Mouse (Mus musculus) T-helper 17 cell (primary cell): ENCODE data around the gene Olfr1366.

ENCODE experiments used
- in situ Hi-C, 2 experiments: fragments of 300-600 bp; cut with MboI, MseI; formaldehyde crosslinking; loops; 1 replicate in 1 of 2; 2 replicates in 1 of 2; pipeline ENCODE4 v1.15.1; 2025; ENCODE audit warnings: high pct_unique_total_duplicates in 2 of 2

Gene Olfr1366

DNA sequence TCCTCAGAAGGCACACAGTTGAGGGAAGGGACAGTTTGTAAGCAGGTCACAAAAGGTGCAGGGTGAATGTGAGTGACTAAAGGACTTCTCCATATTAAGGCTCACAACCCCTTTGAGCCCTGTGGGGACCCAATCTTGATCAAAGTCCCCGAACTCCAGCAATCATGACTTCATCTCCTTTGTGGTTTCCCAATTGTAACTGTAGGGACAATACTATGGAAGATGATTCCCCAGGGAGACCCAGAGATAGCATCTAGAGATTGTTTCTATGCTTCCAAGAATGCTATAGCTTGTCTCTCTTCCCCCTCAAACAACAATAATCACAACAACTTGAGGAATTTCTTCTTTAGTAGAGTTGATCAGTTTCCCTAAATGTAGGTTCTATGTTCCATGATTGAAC, at the start of gene Olfr1366:
TSS of gene Olfr1366 (minus strand) at position 101 of the 400 bp plus-strand sequence.
- in situ Hi-C loops, result loop anchor here in 1 of 2 experiments (25.0 kb wide), 1 partner anchor 520 kb away; no protein-coding TSS in a partner anchor

DNA sequence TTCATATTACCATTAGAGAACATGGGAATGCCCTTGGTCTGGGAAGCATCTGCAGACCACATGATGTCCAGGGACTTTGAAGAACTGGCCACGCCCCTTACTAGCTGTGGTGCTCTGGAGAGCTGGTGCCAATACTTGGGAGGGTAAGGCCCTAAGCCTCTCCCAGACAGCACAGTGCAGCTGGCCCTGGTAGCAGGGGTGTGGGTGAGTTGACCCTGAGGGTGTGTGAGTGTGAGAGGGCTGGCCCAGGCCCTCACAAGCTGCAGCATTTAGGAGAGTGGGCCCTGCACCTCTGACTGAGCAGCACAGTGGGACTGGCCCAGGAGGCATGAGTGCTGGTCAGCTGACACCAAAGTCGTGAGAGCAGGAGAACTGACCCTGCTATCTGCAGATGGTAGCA, 49.0 kb upstream of the Olfr1366 start:
- in situ Hi-C loops, result no loop called here

DNA sequence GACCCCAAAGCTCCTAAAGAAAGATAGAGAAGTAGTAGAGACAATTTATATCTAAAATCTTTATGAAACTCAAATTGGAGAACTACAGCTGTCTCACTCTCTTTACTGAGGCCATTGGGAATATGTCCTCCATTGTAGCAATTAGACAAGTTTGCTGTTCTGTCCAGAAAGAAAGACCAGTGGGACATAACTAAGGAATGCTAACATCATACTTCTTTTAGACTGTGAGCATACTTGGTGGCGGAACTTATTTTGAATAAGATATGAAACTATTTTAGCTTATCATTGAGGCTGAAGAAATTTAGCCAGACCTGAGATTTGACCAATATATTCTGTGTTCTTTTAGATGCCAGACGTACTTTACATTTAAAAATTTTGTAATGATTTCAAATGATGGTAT, 39.1 kb upstream of the Olfr1366 start, which contains the start of gene Olfr1364:
TSS of gene Olfr1364 (minus strand) at position 101 of the 400 bp plus-strand sequence.
- in situ Hi-C loops, result no loop called here

DNA sequence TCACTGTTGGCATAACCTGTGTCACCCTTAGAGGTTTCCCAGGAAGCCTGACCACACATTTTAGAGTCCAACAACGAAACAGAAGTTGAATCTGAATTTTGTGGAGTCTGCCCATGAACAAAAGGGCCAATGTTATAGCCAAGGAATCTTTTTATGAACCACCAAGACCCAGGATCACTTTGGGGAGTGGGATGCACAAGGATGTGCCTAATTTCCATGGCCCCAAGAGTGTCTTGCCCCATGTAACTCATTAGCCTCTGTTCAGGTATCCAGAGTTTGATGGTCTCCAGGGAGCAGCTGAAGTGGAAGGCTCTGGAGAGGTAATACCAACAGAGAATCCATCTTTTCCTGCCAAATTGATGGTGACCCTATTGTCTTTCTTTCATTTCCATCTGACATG, 17.2 kb upstream of the Olfr1366 start, which contains the start of gene Olfr1535:
TSS of gene Olfr1535 (minus strand) at position 101 of the 400 bp plus-strand sequence.
- in situ Hi-C loops, result loop anchor here in 1 of 2 experiments (10.0 kb wide), 1 partner anchor 125 kb away; no protein-coding TSS in a partner anchor

DNA sequence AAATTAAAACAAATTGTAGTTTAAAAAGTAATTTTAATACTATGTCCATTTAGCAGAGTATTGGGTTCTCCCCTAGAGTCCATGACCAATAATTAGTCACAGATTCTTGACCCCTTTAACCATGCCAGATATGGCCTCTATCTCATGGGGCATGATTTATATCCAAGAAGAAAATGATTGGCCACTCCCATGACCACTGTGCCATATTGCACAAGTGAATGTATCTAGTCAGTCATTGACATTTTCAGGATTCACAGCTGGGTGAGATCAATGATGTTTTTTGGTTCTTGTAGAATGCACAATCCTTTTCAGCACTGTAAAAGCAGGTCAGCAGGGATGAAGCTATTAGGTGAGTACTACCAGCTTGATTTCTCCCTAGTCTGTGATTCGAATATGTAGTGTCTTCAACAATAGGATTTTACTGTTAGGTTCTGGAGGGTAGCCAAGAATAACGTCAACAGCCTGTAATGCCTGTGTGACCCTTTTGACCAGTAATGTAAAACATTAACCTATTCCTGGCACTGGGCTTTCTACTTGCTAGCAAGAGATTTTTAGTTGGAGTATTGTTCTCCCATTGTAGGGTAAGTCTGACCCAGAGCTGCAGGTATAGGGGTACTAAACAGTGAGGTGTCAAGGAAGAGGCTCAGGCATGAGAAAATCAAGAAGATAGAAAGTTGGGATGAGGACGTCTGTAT, 8.0 kb upstream of the Olfr1366 start:
- in situ Hi-C loops, result loop anchor here in 1 of 2 experiments (10.0 kb wide), 1 partner anchor 134 kb away; no protein-coding TSS in a partner anchor

DNA sequence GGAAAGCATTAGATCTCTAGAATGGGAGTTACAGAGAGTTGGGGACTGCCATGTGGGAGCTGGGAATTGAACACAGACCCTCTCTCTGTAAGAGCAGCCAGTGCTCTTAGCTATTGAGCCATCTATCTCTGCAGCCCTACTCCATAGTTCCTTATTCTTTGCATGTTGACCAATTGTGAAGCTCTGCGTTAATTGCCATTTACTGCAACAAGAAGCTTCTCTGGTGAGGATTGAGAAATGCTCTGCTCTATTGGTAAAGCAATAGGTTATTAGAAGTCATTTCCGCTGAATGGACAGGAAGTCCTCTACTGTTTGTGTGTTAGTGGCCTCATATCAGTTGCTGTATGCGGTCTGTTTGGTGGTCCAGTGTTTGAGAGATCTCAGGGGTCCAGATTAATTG, 6.9 kb upstream of the Olfr1366 start:
- in situ Hi-C loops, result loop anchor here in 1 of 2 experiments (25.0 kb wide), 1 partner anchor 513 kb away; no protein-coding TSS in a partner anchor

DNA sequence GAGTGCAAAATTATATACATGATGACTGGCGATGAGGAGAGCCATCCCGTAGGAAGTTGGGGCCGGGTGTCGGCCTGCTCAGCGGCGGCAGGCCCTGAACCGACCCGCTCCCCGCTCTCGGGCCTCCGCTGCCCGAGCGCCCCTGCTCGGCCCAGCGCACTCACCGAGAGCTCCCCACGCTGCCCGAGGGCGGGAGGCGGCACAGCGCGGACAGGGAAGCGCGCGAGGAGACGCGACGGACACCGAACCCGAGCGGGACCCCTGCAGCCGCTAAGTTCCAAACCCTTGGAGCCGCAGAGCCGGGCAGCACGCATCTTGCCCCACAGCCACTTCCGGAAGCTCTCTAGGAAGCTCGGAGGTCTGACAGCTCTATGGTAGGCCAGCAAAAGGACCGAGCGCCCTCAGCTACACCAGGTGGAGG, 11.8 kb downstream of the Olfr1366 start, which contains the start of gene Zkscan8:
TSS of gene Zkscan8 (minus strand) at position 340 of the 421 bp plus-strand sequence.
- in situ Hi-C loops, result loop anchor here in 1 of 2 experiments (25.0 kb wide), 1 partner anchor 532 kb away; no protein-coding TSS in a partner anchor

DNA sequence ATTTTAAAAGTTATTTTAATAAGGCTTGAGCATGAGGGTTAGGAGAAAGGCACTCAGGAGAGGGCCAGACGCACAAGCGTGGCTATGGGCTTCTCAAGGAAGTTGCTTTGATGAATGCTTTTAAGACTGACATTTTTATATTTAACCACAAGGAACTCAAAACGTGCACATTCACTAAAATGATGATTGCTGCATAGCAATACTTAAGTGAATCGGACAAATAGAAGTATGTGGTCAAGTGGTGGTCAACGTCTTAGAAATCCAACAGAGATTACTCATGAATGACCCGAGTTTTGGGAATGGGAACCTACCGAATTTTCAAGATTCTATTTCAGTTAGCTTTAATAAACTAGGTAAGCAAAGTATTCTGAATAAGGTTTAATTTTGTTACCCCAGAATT, 12.5 kb downstream of the Olfr1366 start:
- in situ Hi-C loops, result loop anchor here in 1 of 2 experiments (25.0 kb wide), 1 partner anchor 532 kb away; no protein-coding TSS in a partner anchor

DNA sequence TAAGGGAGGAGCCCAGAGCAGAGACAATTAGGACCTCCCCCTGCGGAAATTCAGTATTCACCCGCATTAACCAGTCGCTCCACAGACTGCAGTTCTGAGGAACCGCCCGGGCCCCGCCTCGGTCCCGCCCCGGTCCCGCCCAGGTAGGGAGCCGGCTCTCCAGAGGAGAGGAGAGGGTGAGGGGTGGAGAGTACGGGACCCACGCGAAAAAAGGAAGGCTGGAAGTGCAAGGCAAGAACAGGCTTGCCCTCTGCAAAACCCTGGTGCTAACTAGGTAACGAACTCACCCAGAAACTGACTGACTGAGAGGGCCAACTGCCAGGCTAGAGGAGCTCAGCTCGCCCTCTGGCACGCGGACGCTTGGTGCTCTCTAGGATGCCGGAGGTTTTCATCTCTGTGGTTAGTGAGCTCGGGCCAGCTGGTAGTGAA, 36.4 kb downstream of the Olfr1366 start:
- in situ Hi-C loops, result loop anchor here in 1 of 2 experiments (25.0 kb wide), 1 partner anchor 1856 kb away; the partner anchor contains the start of gene Zfp322a

DNA sequence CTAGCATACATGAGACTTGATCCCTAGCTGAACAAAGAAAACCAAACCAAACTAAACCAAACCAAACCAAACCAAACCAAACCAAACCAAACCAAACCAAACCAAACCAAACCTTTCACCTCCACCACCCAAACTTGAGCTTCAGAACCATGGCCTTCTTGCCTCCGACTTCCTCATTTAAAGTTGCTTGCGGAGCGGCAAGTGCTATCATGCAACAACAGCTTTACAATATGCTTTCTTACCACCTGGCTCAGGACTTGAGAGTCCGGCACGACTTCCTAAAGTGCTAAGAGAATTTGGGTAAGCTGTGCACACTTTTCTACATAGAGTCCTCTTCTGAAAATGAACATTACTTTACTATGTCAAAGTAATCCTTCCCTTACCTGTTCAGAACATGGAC, 40.3 kb downstream of the Olfr1366 start:
- in situ Hi-C loops, result loop anchor here in 1 of 2 experiments (25.0 kb wide), 1 partner anchor 1860 kb away; the partner anchor contains the start of gene Zfp322a

DNA sequence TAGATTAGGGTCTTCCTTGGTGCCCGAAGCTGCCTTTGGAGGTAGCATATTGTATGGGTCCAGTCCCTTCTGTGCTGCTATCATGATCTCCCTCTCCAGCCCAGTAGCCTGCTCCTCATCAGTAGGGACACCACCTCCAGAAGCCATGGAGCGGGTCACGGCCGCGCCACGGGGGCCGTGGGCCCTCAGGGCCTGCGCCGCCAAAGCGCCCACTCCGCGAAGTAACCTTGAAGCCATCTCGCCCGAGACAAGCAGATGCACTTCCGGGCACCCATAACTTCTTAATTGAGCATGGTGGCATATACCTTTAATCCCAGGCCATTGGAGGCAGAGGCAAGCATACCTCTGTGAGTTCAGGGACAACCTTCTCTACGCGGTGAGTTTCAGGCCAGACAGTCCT, 41.4 kb downstream of the Olfr1366 start, which contains the start of gene Gm11273:
TSS of gene Gm11273 (minus strand) at position 237 of the 400 bp plus-strand sequence.
- in situ Hi-C loops, result loop anchor here in 1 of 2 experiments (25.0 kb wide), 1 partner anchor 1861 kb away; the partner anchor contains the start of gene Zfp322a

DNA sequence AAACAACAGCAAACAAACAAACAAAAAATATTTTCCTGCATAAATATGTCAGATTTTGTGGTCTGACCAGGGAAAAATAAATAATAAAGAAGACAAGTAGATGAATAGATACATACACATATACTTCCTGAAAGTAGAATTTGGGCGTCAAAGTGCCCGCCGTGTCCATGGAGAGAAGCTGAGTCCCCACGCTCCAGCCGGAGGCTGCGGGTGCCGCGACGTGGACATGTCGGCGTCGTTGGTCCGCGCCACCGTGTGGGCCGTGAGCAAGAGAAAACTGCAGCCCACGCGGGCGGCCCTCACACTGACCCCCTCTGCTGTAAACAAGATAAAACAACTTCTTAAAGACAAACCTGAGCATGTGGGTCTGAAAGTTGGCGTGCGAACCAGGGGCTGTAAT, 47.5 kb downstream of the Olfr1366 start, which contains the start of gene AK157302:
TSS of gene AK157302 (plus strand) at position 144 of the 400 bp plus-strand sequence.
- in situ Hi-C loops, result no loop called here

DNA sequence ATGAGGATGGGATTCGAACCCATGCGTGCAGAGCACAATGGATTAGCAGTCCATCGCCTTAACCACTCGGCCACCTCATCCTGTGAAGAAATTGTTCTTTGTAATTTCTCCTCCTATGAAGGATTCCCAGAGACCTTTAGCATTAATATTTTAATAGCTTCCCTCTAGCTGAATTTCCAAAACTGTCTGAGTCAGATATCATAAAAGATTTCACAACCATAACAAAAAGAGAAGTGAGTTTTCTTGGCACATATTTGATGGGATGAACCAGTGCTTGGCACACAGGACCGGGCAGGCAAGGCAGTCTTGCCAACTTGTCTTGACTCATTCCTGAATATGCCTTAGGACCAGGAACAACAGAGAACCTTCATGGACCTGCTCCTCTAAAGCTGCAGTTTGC, 49.8 kb downstream of the Olfr1366 start:
- in situ Hi-C loops, result no loop called here

DNA sequence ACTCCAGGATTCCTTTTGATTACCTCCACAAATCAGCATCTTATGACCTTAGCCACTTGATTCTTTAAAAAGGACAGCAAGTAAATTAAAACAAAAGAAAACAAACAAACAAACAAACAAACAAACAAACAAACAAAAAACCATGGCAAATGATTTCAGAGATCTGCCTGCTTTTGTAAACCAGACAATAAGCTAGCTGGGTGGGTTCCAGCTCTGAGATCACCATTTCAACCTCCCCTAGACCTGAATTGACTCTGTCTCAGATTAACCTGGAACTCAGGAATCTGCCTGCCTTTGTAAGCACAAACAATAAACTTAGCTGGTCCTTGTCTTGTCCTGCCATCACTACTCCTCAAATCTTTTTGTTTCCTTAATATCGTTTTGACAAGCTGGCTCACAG, 55.7 kb downstream of the Olfr1366 start:
- in situ Hi-C loops, result loop anchor here in 1 of 2 experiments (10.0 kb wide), 1 partner anchor 642 kb away; no protein-coding TSS in a partner anchor
